Mouse (Mus musculus): ENCODE measurements at regions not wholly inside any gene's neighbourhood (a gene's known extent, or its start where the extent isn't known, plus 50 kb on each side); places are given as distances from the start of the nearest gene placed in this dataset.

GRCm38 (mm10) chr3:17786023-17786720, 162.0 kb upstream of the Cypt12 start:
- no peak for TF ChIP-seq EP300 (IDR thresholded peaks at IDR 0.05; ENCODE audit: low read depth in 1 of 2, low read length in 2 of 2)
- no peak for TF ChIP-seq CTCF (IDR thresholded peaks at IDR 0.05 in 2 of 3, conservative IDR thresholded peaks at IDR 0.05 in 1 of 3; ENCODE audit: control insufficient read depth in 1 of 3, insufficient read depth in 1 of 3, low read depth in 2 of 3, low read length in 3 of 3, poor library complexity in 1 of 3, severe bottlenecking in 1 of 3)
- TF ChIP-seq MXI1 (IDR thresholded peaks at IDR 0.05; ENCODE audit: low read depth, low read length) = no peak
- TF ChIP-seq GATA1 (IDR thresholded peaks at IDR 0.05; ENCODE audit: low read depth, low read length) = no peak
- no peak for TF ChIP-seq POLR2AphosphoS2 (IDR thresholded peaks at IDR 0.05; ENCODE audit: low read length)
- no peak for TF ChIP-seq GABPA (IDR thresholded peaks at IDR 0.05; ENCODE audit: low read depth, low read length)
